Mouse (Mus musculus): ENCODE data around the gene Ubtd1.

DNA sequence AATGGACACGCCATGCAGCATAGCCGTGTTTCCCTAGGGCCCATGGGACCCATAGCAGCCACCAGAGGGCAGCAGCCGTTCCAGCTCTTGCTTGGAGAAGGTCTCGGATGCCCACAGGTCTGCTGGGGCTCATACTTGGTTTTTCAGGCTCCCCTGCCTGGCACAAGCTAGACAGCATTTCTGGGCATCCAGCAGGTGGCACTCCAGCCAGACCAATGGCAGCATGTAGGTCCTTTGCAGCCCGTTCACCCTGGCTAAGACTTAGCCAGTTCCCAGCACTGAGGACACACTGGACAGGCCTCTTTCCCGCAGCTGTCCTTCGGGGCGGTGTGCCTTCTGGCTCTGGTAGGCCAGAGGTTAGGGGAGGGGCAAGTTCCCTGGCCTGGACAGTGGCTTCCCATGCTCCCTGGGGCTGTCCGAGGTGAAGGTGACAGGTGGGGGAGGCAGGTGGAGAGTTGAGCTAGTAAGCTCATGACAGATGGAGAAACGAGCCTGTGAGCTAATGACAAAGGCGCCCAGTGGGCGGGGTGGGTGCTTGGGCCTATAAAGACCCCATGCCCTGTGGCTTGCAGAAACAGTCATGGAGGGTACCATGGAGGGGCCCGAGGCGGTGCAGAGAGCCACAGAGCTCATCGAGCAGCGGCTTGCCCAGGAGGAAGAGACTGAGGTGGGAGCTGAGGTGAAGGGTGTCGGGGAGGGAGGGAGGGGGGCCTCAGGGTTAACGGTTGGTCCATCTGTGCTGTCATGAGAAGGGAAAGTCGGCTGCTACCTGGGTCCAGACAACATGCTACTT is 54.1 kb downstream of the Ubtd1 start, which contains the start of gene Ankrd2:
- TF ChIP-seq CTCF (IDR thresholded peaks at IDR 0.05; ENCODE audit: control insufficient read depth, insufficient read depth, insufficient read length) (peak; percentile 94), CEBPB (IDR thresholded peaks at IDR 0.05; ENCODE audit: low read depth) (no peak)

All from C2C12 (cell line).